Mouse (Mus musculus) neural tube, embryonic 11.5 days (tissue): ENCODE data around the gene Gmpr2. TPM values are rescaled to one million over a fixed set of nuclear protein-coding genes. Genes with fewer than 3 reads are reported as not detected.

Experiments used
- ATAC-seq: fragments of 200-750 bp; cut with Nextera tagmentation; 2 replicates; pipeline ENCODE4 v1.8.0; 2017; ENCODE audit warnings: moderate number of reproducible peaks, mild to moderate bottlenecking, moderate TSS enrichment, moderate library complexity; ENCODE audit not compliant: insufficient read depth, low FRiP score, low TSS enrichment
- DNase-seq: peaks from one replicate; pipeline ENCODE4 v3.0.0-alpha.2; 2015; ENCODE audit warnings: low spot score
- H3K27ac ChIP-seq: fragments of 300-500 bp; sonication (generic); 2 replicates; pipeline ENCODE4 v1.5.1; 2014; ENCODE audit warnings: low read depth, mild to moderate bottlenecking, low read length
- H3K27me3 ChIP-seq: fragments of 300-500 bp; sonication (generic); 2 replicates; pipeline ENCODE4 v1.6.1; 2014; ENCODE audit warnings: mild to moderate bottlenecking, low read length, mixed read lengths; ENCODE audit not compliant: control insufficient read depth, insufficient read depth
- H3K36me3 ChIP-seq: fragments of 300-500 bp; sonication (generic); 2 replicates; pipeline ENCODE4 v1.6.1; 2014; ENCODE audit warnings: mild to moderate bottlenecking, low read length, moderate library complexity, mixed read lengths; ENCODE audit not compliant: control insufficient read depth, insufficient read depth
- H3K4me1 ChIP-seq: fragments of 300-500 bp; sonication (generic); 2 replicates; pipeline ENCODE4 v1.6.1; 2014; ENCODE audit warnings: low read length, mixed read lengths; ENCODE audit not compliant: control insufficient read depth, insufficient read depth
- H3K4me2 ChIP-seq: fragments of 300-500 bp; sonication (generic); 2 replicates; pipeline ENCODE4 v1.6.1; 2014; ENCODE audit warnings: low read depth, mild to moderate bottlenecking, moderate library complexity
- H3K4me3 ChIP-seq: fragments of 300-500 bp; sonication (generic); 2 replicates; pipeline ENCODE4 v1.5.1; 2014; ENCODE audit warnings: low read depth, low read length
- H3K9ac ChIP-seq: fragments of 300-500 bp; sonication (generic); 2 replicates; pipeline ENCODE4 v1.6.1; 2014; ENCODE audit warnings: mild to moderate bottlenecking, low read length
- H3K9me3 ChIP-seq: fragments of 300-500 bp; sonication (generic); 2 replicates; pipeline ENCODE4 v1.6.1; 2016; ENCODE audit warnings: low read length; ENCODE audit not compliant: control insufficient read depth
- whole genome bisulfite sequencing: fragments of 180-500 bp; shearing (Covaris S2); extraction: QIAGEN DNeasy Blood & Tissue Kit; methylation state at CpG from one replicate; pipeline ENCODE4 v1.1.7; 2014; 5-methylcytosine and 5-hydroxymethylcytosine counted together
- polyA plus RNA-seq: library from polyadenylated mRNA; unstranded; fragments of >200 nt; fragmentation: Nextera tagmentation; extraction: Ambion mirVana; gene quantifications from 2 replicates; pipeline ENCODE4 v1.2.1, GENCODE M21; 2014

Gmpr2 gene
- polyA plus RNA-seq, 1 experiment from 2014 or later = 53.1 TPM

GRCm38 (mm10) chr14:55642679-55643059, 29.1 kb upstream of the Gmpr2 start:
- H3K4me3 ChIP-seq = peak overlapping the region; percentile 94
- ATAC-seq (peak; percentile 36; the same call in 1 of the 2 replicates), DNase-seq (no peak)
- H3K9ac ChIP-seq = peak overlapping the region; percentile 95
- H3K36me3 ChIP-seq = peaks cover 6% of the 10 kb centered on the region; the same call in 1 of the 2 replicates
- H3K4me1 ChIP-seq = peaks cover 15% of the 10 kb centered on the region
- H3K27ac ChIP-seq = peak overlapping the region; percentile 92
- no peaks in the 10 kb centered on the region for H3K27me3 ChIP-seq
- H3K9me3 ChIP-seq = no peaks in the 10 kb centered on the region
- 21% methylated on average over 8 of the region's 8 CpGs for WGBS
- H3K4me2 ChIP-seq = peak overlapping the region; percentile 72

DNA sequence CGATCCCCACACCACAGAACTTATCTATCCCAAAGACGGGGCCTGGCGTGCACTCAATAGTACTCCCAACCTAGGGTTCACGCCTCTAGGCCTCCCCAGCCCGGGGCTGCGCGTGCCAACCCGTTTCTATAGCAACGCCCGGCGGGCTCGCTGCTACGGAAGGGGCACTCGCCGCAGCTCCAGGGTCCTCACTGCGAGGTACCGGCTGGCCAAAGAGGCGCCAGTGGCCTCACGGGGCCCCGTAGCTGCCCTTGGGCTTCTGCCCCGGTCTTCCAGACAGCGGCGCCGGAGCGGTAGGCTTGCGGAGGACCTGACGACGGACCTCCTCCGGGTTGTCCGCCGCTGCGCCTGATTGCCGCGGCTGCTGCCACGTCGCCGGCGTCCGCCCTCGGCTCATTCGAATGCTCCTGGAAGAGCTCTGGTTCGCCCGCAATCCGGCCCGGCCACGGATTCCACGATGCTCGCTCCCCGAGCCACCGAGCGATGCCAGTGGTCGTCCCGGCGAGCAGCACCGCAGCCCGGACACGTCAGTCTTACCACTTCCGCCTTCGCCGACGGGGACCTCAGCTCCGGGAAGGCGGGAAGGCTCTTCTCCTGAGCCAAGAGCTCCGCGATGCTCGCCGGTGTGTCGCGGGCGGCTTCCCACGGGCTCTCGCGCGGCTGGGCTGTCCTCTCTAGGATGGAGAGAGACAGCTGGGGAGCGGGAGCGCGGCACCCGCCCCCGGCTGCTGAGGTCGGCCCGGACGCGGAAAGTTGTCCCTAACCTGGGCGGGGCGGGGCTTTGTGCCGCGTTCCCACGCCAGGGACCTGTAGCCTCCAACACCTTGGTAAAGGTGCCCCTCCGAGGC, 28.5 kb upstream of the Gmpr2 start, which contains the start of gene Tm9sf1:
Gene Tm9sf1 (minus strand): TSS at position 747 of the 848 bp plus-strand sequence.
- ATAC-seq (peak; percentile 86), DNase-seq (peak; percentile 87)
- Histone ChIP-seq H3K9ac (peak within 1 kb of the TSS; percentile 95), H3K27me3 (no peaks in the 10 kb centered on the region), H3K4me1 (peaks cover 15% of the 10 kb centered on the region), H3K9me3 (no peaks in the 10 kb centered on the region), H3K4me2 (peak within 1 kb of the TSS; percentile 72), H3K36me3 (0 out of 2 replicates have a peak, but pooled peaks cover 3% of the 10 kb centered on the region), H3K27ac (peak within 1 kb of the TSS; percentile 92), H3K4me3 (peak within 1 kb of the TSS; percentile 94)
- WGBS = under 1% methylated on average over 88 of the region's 89 CpGs

- Histone ChIP-seq H3K9me3 (no peaks in the 10 kb centered on the region), H3K4me2 (peak overlapping the region; percentile 72), H3K27ac (no peak overlapping the region), H3K36me3 (0 out of 2 replicates have a peak, but pooled peaks cover 3% of the 10 kb centered on the region), H3K9ac (peak overlapping the region; percentile 95), H3K4me1 (peaks cover 15% of the 10 kb centered on the region), H3K4me3 (peak overlapping the region; percentile 94), H3K27me3 (no peaks in the 10 kb centered on the region)
- 34% methylated on average over 17 of the region's 17 CpGs for WGBS
- DNase-seq = no peak
- ATAC-seq = no peak
Observed at GRCm38 (mm10) chr14:55644261-55644888, 27.4 kb upstream of the Gmpr2 start.

GRCm38 (mm10) chr14:55649884-55650283, 21.9 kb upstream of the Gmpr2 start, which contains the start of gene Tssk4:
TSS of gene Tssk4 (plus strand) at chr14:55650184.
- Histone ChIP-seq H3K36me3 (0 out of 2 replicates have a peak, but pooled peaks cover 3% of the 10 kb centered on the region), H3K4me2 (no peak within 1 kb of the TSS), H3K4me1 (no peaks in the 10 kb centered on the region), H3K9me3 (no peaks in the 10 kb centered on the region), H3K9ac (no peak within 1 kb of the TSS), H3K27me3 (no peaks in the 10 kb centered on the region), H3K4me3 (no peak within 1 kb of the TSS), H3K27ac (no peak within 1 kb of the TSS)
- no peak for ATAC-seq
- WGBS = 94% methylated on average over 2 of the region's 2 CpGs
- DNase-seq = no peak

- Histone ChIP-seq H3K36me3 (0 out of 2 replicates have a peak, but pooled peaks cover 1% of the 10 kb centered on the region), H3K27ac (no peak overlapping the region), H3K4me1 (no peaks in the 10 kb centered on the region), H3K27me3 (no peaks in the 10 kb centered on the region), H3K4me3 (no peak overlapping the region), H3K9ac (no peak overlapping the region), H3K4me2 (no peak overlapping the region), H3K9me3 (no peaks in the 10 kb centered on the region)
- DNase-seq (no peak), ATAC-seq (no peak)
- 85% methylated on average over 7 of the region's 7 CpGs for WGBS
Observed at GRCm38 (mm10) chr14:55651528-55651927, 20.2 kb upstream of the Gmpr2 start.

GRCm38 (mm10) chr14:55656935-55657334, 14.8 kb upstream of the Gmpr2 start:
- DNase-seq = no peak
- WGBS = 85% methylated on average over 3 of the region's 3 CpGs
- Histone ChIP-seq H3K9ac (no peak overlapping the region), H3K36me3 (peaks cover 2% of the 10 kb centered on the region; the same call in 1 of the 2 replicates), H3K9me3 (no peaks in the 10 kb centered on the region), H3K4me2 (no peak overlapping the region), H3K4me3 (no peak overlapping the region), H3K27me3 (no peaks in the 10 kb centered on the region), H3K4me1 (no peaks in the 10 kb centered on the region), H3K27ac (no peak overlapping the region)
- no peak for ATAC-seq

DNA sequence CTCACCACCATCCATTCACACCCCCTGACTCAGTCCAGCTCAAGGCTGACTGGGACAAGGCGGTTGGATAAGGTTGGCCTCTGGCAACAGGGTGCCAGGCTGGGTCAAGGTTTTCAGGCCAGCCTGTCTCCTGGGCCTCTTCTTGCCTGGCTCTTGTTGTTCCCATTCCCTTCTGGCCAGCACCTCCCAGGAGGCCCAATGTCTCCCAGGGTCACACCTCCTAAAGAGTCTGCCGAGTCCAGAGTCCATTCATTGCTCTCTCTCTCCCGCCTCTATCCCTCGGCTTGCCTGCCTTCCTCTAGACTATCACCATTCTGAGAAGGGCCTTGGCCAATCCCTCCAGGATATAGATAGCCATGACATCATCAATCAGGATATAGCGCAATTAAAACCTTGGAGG, 13.7 kb upstream of the Gmpr2 start:
- no peak for ATAC-seq
- H3K4me1 ChIP-seq = no peaks in the 10 kb centered on the region
- H3K27me3 ChIP-seq = no peaks in the 10 kb centered on the region
- H3K36me3 ChIP-seq = peaks cover 4% of the 10 kb centered on the region
- no peak overlapping the region for H3K4me2 ChIP-seq
- no peak overlapping the region for H3K27ac ChIP-seq
- DNase-seq = no peak
- WGBS = 90% methylated on average over 5 of the region's 5 CpGs
- no peak overlapping the region for H3K4me3 ChIP-seq
- H3K9me3 ChIP-seq = no peaks in the 10 kb centered on the region
- no peak overlapping the region for H3K9ac ChIP-seq

- DNase-seq = peak; percentile 88
- Histone ChIP-seq H3K27me3 (no peaks in the 10 kb centered on the region), H3K9me3 (no peaks in the 10 kb centered on the region), H3K36me3 (peaks cover 6% of the 10 kb centered on the region), H3K4me3 (peak within 1 kb of the TSS; percentile 60), H3K4me1 (no peaks in the 10 kb centered on the region), H3K27ac (no peak within 1 kb of the TSS), H3K4me2 (peak within 1 kb of the TSS; percentile 37), H3K9ac (peak within 1 kb of the TSS; percentile 68)
- under 1% methylated on average over 39 of the region's 39 CpGs for WGBS
- ATAC-seq = peak; percentile 88
Observed at GRCm38 (mm10) chr14:55659960-55660573, 11.7 kb upstream of the Gmpr2 start, which contains the start of gene Mdp1. TSS of gene Mdp1 (minus strand) at chr14:55660508.
